Mouse (Mus musculus): ENCODE data around the gene B230118H07Rik.

B230118H07Rik gene

DNA sequence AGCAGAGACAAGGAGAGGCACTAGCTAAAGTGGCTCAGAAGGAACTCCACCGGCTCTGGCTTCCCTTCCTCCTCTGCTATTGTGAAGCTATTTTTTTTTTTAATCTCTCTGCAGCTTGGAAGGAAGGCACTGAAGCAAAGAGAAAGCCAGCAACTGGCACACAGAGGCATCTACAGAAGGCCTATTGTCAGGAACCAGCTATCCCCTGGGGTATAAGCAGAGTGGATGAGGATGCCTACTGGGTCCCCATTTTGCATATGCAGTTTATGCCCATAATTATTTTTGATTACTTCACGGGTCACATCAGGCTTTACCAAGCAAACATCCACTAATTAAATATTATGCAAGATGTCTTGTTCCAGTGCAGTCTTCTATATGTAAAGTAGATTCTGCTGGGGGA is 115.6 kb downstream of the B230118H07Rik start:
- no peak for DNase-seq (ENCODE audit: inconsistent age in 2 of 2, low spot score in 1 of 2)

DNA sequence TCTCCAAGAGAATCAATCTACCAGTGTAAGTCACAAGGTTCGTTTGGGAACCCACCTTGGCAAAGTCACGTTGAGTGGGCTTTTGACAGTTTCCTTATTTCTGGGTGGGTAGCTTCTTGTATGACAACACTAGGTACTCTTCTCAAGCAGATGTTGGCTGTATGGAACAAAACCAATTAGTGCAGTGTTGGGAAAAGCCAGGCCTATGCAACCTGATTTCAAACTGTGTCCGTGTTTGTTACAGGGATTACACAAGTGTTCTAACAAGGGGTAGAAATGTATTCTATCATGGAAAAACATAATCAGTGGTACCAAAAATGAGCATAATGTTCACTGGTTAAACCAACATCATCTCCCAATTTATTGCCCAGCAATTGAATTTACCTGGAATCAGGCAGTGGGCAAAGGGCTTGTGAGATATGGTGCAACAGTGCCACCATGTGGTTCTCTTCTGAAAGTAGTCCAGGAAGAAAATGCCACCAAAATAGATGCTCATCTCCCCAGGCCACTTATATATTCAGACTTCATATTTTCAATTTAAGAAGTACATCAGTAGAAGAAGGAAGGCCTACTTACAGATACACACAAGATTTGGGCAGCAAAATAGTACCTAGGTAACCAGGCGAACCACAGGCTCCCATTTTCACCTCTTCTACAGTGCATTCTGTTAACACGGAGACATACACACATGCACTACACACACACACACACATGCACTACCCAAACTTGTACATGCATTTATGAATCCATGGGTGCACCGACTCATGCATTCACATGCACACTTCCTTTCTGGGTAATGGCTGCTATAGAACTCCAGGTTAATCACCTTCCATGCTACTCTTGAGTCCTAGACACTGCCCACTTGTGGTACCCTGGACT is 123.6 kb downstream of the B230118H07Rik start:
- peak; percentile 8 to 75 for DNase-seq (ENCODE audit: inconsistent age in 2 of 2, low spot score in 1 of 2)

DNA sequence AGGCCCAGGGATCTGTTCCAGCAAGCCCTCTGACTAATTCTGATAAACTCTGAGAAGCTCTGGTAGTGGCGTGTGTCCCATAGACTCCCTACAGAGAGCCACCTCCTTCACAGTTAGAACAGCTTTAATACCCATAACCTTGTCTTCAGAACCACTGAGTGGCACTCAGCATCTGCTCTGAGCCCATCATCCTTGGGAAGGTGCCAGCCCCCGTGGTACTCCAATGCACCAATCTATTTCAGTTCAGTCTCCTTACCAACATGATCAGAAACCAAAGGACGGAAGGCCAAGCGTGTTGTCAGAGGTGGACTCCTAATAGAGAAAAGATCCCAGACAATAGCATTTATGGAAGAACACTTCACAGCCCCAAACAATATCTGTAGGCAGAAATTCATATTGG is 124.2 kb downstream of the B230118H07Rik start:
- no peak for DNase-seq (ENCODE audit: inconsistent age in 2 of 2, low spot score in 1 of 2)

DNA sequence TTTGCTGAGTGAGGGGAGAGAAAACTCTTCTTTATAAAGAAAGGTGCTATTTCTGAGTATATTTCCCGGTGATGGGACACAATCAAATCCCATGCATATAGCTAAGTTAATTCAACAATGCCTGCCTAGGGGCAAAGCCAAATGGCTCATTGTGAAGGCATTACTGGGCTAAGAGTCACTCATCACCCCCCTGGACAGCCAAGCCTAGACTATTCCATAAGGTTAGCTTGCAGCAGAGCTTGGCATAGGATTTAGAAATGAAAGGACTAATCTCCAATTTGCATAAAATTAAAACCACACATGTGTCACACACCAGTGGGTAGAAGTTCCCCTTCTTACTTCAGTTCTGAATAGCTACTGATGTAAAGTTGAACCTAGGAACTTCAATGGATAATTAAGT is 128.8 kb downstream of the B230118H07Rik start:
- DNase-seq (ENCODE audit: inconsistent age in 2 of 2, low spot score in 1 of 2), result no peak

DNA sequence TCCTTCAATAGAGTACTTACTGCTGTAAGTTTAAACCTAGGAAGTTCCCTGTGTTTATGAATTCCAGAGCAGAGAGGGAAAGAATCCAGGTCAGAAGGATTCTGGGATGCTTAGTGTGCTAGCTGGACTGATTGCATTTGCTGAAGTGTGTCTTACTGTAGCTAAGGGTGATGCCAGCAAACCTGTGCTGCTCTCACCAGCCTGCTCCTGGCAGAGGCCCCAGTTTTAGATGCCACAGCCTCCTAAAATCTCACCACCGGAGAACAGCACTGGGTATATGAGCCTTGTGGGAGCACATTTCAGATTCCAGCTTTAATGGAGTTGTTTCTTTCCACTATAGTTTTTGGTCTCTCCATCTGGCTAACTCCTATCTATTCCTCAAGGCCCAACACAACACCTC is 129.4 kb downstream of the B230118H07Rik start:
- no peak for DNase-seq (ENCODE audit: inconsistent age in 2 of 2, low spot score in 1 of 2)

Data from adrenal gland, adult (tissue).